Mouse (Mus musculus): ENCODE measurements around the gene Kcnj10.
A peak's percentile ranks its signal among the peaks of the same experiment; 100 is the strongest.

The Kcnj10 gene

GRCm38 (mm10) chr1:172312768-172313561 is 28.0 kb upstream of the Kcnj10 start:
- DNase-seq = no peak

- DNase-seq = no peak
These were observed 27.2 kb upstream of the Kcnj10 start for GRCm38 (mm10) chr1:172313613-172314411.

GRCm38 (mm10) chr1:172314911-172315310 is 26.1 kb upstream of the Kcnj10 start:
- no peak for DNase-seq

- DNase-seq = no peak
These were observed 23.6 kb upstream of the Kcnj10 start for GRCm38 (mm10) chr1:172317431-172317830.

- DNase-seq = no peak
These were observed 23.1 kb upstream of the Kcnj10 start for GRCm38 (mm10) chr1:172317946-172318345.

- DNase-seq = no peak
These were observed 22.5 kb upstream of the Kcnj10 start for GRCm38 (mm10) chr1:172318424-172319035.

GRCm38 (mm10) chr1:172319346-172319745 is 21.7 kb upstream of the Kcnj10 start:
- no peak for DNase-seq

- DNase-seq = peak; percentile 52
These were observed 21.0 kb upstream of the Kcnj10 start for GRCm38 (mm10) chr1:172319921-172320411.

GRCm38 (mm10) chr1:172322725-172323124 is 18.3 kb upstream of the Kcnj10 start:
- no peak for DNase-seq

- no peak for DNase-seq
These were observed 17.7 kb upstream of the Kcnj10 start for GRCm38 (mm10) chr1:172323298-172323697.

- DNase-seq = no peak
These were observed 17.1 kb upstream of the Kcnj10 start for GRCm38 (mm10) chr1:172323801-172324359.

GRCm38 (mm10) chr1:172324725-172325124 is 16.3 kb upstream of the Kcnj10 start:
- DNase-seq = peak; percentile 92

- DNase-seq = peak; percentile 83
These were observed 15.1 kb upstream of the Kcnj10 start for GRCm38 (mm10) chr1:172325680-172326535.

GRCm38 (mm10) chr1:172326684-172327083 is 14.3 kb upstream of the Kcnj10 start:
- no peak for DNase-seq

- DNase-seq = no peak
These were observed 13.6 kb upstream of the Kcnj10 start for GRCm38 (mm10) chr1:172327206-172328001.

GRCm38 (mm10) chr1:172328041-172328440 is 13.0 kb upstream of the Kcnj10 start:
- DNase-seq = no peak

GRCm38 (mm10) chr1:172328461-172328860 is 12.5 kb upstream of the Kcnj10 start:
- no peak for DNase-seq

- DNase-seq = peak; percentile 62
These were observed 11.9 kb upstream of the Kcnj10 start, which contains the start of gene Kcnj9 for GRCm38 (mm10) chr1:172329131-172329530. Gene Kcnj9 (minus strand): TSS chr1:172329318.

GRCm38 (mm10) chr1:172329616-172330015 is 11.4 kb upstream of the Kcnj10 start:
- no peak for DNase-seq

- no peak for DNase-seq
These were observed 9.5 kb upstream of the Kcnj10 start for GRCm38 (mm10) chr1:172331422-172331947.

- no peak for DNase-seq
These were observed 8.1 kb upstream of the Kcnj10 start for GRCm38 (mm10) chr1:172332925-172333324.

All from embryo, embryonic 11 days (tissue).